Mouse (Mus musculus) embryo, embryonic 9.5 days (tissue): ENCODE measurements around the gene Sgk1.
"Not testable (repeated sequence)": the region's sequence is repeated elsewhere in the genome, so short reads cannot be mapped to it uniquely, and the experiment has no call there.

Experiments
- DNase-seq: peaks from one replicate; pipeline ENCODE4 v3.0.0-alpha.2; 2017; ENCODE audit errors: extremely low spot score

Sgk1 gene

DNA sequence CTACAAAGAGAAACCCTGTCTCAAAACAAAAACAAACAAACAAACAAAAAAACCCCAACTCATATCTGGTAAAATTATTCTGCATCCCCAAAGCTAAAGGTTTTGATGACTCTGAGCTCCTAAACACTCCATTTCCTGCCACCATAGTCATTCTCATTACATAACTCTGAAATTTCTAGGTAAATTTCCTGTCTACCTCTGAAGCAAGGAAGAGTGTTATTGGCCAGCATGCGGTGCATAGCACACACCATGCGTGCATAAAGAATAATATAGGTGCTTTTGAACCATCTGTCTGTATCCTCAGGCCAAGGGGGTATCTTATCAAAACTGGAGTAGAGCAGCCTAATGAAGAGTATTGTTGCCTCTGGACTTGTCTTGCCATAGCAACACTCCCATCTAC is 13.8 kb upstream of the Sgk1 start:
- no peak for DNase-seq

DNA sequence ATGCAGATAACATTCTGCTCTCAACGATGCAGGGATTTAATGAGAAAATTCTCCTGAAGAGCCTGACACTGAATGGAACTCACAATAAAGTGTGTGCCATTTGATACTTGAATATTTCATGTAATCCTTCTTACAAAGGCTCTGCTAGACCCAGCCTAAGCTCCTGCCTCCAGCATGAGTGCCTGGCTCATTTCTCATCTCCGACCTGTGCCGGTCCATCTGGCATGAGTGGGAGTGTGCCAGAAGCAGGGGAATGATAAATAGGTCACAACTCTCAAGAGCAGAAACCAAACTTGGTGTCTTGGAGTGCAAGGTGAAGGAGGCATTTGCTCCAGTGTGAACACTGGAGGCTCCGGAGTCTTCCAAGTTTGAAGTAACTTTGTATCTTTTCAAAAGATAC is 13.4 kb upstream of the Sgk1 start:
- no peak for DNase-seq

DNA sequence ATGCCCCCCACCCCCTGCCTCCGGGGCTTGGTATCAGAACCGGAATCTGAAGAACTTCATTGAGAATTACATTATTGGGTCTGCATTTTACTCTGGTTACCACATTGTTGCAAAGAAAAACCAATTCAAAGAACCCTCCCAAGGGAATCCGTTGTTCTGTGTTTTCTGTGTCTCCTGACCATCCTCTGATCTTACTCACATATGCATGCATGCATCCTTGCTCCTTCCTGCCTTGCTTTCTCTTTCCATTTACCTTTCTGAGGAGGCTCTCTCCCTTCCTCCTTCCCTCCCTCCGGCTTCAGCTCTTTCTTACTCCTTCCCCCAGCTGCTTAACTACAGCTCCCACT is 174 bp upstream of the Sgk1 start:
- DNase-seq = no peak

DNA sequence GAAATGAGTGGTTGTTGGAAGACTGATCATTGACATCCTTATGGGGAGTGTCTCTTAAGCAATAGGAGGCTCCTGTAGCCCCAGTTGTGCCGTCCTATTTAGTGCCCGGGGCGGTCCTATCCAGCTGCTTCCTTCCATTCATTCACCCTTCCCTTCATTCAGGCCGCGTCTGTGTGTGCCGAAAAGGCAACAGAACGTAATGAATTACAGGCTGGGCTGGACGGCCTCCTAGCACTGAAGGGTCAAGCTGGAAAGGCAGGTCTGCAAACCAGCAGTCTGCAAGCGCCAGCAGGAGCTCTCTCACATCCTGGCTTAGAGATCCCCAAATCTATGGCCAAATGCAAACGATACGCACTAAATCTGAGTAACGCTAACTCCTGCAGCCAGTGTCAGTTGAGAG is 1.6 kb downstream of the Sgk1 start:
- DNase-seq = peak; percentile 72

DNA sequence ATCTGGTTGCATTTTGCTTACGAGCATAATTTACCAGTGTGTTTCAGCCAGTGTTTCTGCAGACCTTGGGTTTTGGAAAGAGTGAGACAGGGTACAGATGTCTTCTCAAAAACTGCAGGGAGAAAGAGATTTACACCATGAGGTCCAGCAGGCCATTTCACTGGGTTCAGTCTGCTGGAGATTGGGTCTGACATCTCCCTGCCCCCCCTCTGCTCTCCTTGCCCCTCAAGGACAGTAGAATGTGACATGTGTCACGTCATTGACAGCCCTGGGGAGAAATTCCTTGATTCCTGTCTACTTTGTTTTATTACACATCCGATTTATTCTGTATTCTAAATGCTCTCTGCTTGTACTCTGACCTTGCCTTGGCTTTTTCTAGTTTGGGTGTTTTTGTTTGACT is 2.5 kb downstream of the Sgk1 start:
- DNase-seq = no peak

DNA sequence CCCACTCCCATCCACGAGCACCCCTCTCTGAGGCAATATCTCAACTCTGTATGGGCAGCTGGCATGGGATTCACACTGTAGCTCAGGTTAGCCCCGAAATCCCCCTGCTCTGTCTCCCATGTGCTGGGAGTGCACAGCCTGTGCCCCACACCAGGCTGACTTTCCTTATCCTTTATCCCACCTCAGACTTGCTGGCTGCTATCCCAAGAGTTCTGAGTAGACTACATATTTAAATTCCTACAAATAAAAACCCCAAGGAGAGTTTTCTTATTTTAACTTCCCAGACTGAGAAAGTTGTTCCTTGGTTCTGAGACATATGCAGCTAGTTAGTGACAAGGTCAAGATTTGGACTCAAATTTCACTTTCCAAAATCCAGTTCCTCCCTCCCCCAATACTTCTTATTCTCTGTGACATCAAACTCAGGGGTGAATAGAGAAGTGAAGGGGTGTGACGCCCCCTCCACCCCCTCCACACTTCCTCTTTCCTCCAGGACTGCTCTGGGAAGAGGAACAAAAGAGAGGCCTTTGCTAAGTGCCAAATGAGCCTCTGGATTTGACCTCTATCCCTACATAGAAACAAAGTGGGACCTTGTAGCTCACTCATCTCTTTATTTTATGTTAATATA is 7.3 kb downstream of the Sgk1 start:
- DNase-seq = no peak

DNA sequence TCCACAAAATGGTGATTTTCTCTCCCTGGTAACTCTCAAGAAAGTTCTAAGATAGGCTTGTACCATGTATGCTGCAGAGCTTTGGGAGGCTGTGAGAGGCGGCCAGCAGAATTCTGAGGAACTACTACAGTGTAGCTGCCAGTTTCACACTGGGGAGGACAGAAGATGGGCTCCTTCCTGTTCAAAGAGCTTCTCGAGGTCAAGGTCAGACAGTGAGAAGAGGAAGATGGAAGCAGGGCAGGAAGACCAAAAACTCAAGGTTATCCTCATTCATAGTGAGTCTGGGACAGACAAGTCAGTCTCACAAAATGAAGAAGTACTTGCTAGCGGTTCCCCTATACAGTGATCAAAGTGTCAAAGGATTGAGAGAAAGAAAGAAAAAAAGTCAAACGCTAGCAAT is 8.3 kb downstream of the Sgk1 start:
- no peak for DNase-seq

DNA sequence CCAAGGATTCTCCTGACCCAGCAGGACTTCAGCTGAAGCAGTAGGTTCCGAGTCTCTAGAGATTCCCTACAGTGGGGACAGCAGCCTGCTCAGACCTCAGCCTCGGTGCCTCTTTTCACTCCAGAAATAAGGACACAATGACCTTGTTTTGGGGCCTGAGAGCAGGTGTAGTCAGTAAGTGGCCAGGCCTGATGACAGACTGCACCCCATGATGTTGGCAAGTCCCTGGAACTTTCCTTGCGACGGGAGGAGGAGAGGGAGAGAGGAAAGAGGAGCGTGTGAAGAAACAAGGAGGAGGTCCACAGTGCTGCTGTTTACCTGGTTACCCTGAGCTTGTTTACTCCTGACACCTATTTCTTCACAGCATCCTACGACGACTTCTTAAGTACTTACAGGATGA is 9.5 kb downstream of the Sgk1 start:
- no peak for DNase-seq

DNA sequence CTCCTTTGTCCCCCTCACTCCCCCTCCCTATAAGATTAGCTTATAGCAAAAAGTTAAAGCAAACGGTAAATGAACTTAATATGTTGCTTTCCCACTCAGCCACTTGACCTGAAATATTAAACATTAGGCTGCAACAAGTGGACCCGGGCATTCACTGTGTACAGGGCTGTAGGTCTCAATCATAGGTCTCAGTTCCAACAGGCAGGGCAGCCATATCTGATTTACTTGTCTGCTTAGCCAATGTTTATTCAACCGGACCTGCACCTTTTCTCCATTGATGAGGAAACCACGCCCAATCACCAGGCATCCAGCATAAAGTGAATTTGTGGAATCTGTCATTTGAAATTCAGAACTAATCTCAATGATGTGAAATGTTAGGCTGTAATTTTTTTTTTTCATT is 10.1 kb downstream of the Sgk1 start:
- DNase-seq = no peak

DNA sequence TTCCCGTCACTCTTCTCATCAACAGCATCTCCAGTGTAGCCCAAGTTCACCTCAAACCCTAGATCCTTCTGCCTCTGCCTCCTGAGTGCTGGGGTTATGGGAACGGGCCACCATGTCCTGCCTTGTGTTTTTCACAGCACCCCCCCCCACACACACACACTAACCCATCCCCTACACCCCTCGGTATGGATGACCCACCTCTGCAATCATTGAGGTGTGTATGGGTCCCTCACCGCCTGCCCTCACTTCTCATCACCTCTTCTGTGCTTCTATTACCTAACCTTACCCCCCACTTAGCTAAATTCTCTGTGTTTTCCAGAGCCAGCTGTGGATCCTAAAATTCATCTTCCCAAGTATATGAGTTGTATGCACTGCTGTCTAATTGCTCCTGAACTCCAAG is 16.4 kb downstream of the Sgk1 start:
- DNase-seq = no peak

DNA sequence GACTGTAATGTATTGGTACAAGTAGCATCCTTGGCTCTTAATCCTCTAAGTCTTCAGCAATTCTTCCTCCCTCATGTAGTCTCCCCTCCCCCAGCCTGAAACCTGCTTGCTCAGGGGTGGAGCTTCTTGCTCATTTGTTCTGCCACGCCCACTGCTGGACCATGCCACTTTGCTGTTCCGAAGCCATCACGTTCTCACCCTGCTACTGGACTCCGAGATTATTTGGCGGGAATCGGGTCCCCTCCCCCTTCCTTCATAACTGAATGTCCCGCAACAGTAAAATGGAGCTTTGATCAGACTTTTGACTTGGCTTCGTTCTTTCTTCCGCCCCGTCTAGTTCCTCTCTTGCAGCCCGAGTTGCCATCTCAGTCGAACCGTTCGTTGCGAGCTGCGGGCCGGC is 16.9 kb downstream of the Sgk1 start:
- DNase-seq = not testable (repeated sequence)

DNA sequence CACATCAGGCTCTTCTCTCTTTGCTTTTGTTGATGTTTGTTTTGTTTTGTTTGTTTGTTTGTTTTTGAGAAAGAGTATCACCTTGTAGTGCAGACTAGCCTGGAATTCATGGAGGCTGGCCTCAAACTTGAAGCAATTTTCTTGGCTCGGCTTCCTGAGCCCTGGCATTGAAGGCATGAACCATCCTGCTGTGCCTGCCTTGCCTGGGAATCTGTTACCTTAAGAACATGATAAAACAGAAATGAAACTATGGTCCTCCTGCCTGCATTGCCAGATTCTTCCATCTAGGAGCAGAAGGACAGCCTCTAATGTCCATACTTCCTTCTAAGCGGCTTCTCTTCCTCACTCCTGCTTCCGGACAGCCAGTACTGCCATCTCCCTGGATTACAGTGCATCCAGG is 17.4 kb downstream of the Sgk1 start:
- DNase-seq = no peak

DNA sequence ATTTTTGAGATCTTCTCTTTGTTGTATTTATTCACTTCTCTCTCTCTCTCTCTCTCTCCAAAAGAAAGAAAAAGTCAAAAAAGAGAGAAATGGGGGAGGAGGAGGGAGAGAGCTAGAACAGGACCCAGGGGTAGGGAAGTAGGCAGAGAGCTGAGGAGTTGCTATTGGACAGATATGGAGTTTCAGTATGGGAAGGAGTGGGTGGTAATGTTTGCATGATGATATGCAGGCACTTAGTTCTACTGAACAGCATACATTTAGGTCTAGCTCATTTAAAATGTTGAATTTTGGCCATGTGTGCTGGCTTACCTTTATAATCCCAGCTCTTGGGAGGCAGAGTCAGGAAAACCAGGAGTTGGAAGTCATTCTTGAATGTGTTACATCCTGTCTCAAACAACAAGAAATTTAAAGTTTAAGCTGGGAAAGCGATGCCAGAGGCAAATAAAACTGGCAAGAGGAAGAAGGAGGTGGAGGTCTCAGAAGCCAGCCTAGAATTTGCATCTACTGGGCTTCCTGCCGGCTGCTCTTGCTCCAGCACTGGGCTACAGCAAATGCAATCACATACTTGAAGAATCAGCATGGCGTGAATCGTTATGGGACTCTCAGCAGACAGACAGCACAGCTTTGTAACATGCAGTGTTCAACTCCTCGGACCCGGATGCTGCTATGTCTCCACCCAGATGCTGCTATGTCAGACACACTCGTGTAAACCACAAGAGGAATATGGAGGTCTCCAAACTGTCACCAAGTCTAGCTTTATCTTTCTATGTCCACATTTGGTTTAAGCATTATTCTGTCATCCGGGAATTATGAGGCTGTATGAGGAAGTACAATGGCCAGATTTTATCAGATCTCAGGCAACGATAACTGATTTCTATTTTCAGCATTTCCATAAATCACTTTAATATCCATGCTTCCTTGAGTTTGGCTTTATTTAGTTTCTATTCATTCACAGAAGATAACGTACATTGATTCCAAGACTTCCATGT is 20.5 kb downstream of the Sgk1 start:
- no peak for DNase-seq

DNA sequence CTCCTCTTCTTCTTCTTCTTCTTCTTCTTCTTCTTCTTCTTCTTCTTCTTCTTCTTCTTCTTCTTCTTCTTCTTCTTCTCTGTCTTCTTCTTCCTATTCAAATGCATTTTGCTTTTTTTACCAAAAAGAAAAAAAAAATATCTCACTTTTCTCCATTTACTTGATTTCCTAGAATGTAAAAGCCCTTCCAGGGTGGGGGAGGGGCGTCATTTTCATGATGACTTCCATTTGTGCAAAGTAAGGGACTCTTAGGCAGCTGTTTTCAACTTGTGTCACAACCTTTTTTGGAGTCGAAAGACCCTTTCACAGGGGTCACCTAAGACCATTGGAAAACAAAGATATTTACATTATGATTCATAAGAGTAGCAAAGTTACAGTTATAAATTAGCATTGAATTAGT is 22.2 kb downstream of the Sgk1 start:
- DNase-seq = no peak

DNA sequence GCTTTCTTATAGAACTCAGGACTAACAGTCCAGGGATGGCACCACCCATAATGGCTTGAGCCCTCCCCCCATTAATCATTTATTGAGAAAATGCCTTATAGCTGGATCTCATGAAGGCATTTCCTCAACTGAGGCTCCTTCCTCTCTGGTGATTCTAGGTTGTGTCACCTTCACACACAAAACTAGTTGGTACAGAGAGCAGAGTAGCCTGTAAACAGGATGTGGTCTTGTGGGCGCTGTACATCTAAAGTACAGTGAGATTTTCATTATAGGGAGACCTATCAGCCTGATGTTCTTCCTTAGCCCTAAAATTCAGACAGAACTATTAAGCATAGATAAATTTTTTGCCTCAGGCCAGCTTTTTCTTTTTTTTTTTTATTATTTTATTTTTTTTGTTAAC is 23.6 kb downstream of the Sgk1 start:
- no peak for DNase-seq

DNA sequence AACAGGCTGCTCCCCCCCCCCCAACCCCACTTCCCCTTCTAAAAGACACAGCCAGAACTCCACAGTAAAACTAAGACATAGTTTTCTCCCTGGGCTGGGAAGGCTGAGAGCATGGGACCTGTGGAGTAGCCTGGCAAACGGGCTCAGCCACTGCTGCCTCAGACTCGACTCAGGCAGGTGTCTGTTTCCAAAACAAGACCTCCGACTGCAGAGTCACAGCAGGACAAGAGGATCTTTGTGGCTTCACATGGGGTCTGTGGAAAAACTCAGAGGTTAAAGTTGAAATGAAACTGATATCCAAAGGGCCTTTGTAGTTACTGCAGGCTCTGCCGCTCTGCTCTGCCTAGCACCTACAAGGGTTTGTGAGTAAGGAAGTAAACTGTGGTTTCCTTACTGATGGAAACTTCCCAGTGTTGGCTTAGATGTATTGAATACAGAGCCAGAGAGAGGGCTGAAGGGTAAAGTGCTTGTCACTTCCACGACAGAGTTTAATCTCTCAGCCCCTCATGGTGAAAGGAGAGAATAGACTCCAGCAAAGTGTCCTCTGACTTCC is 25.0 kb downstream of the Sgk1 start:
- no peak for DNase-seq

DNA sequence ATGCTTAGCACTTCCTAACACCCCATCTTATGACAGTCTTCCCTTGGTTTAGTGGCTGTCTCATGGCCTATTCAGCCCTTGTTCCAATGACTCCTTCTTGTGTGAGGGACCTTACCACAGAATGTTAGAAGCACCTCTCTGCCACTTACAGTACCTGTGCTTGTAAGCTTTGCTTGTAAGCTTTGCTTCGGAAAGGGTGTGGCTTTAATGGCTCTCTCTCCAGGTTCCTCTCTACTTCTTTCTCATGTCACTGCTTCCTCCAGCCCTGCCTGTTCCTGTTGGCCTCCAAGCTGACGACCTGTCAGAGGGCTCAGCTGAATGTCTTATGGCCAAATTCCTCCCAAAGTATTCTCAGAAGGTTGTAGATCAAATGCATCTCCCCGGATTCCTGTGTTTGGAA is 25.8 kb downstream of the Sgk1 start:
- no peak for DNase-seq

DNA sequence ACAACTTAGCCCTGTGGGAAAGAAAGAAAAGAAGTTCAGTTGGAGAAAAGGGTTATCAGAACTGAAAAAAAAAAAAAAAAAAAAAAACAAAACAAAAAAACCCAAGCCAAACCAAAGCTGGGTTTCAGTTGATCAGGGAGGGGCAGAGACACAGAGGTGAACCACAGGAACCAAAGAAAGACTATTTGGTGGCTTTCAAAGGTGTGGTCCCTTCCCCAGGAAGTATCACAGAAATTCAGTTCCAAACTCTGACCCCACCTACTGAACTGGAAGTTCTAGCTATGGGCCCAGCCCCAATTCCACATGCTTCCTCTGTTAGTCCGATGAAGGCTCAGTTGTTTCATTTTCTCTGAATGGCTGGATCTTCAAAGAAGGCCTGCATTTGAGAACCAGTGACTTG is 26.7 kb downstream of the Sgk1 start:
- no peak for DNase-seq

DNA sequence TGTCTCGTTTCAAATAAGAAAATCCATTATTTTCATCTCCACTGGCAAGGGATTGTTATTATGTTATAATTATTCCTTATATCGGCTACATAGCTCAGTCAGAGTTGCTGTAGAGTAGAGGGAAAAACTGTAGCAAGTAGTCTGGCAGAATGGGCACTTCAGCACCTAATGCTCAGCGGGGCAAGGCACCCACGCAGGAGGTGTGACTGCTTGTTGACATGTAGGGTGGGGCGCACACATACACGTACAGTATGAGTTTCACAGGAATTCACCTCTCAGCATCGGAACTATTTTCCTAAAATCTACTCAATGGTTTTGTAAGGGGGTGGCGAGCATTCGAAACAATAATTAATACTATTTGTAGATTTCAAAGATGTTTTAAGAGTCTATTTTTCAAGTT is 28.4 kb downstream of the Sgk1 start:
- no peak for DNase-seq

DNA sequence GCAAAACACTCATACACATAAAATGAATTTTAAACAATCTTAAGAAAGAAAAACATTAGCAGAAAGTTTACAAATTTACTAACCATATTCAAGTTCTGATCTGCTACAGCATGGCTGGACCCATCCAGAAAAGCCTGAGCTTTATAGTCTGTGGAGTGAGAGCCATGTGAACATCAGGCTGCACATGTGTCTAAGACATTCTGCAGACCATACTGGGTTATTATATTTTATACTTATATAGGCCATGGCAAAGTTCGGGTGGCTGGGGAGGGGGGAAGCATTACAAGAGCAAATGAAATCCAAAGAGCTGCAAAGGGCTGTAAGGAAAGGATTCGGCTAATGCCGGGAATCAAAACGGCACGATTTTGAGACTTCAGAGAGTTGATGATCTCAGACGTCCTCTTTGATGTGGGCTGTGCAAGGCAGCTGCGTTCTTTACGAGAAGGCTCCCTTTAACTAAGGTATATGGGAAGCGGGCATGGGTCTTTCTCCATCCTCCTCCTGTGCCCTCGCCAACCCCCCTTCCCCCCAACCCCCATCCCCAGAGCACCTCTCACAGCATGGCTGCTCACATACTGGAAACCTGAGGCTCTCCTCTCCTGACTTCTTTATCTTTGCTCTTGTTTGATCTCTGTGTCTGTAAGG is 29.4 kb downstream of the Sgk1 start:
- no peak for DNase-seq

DNA sequence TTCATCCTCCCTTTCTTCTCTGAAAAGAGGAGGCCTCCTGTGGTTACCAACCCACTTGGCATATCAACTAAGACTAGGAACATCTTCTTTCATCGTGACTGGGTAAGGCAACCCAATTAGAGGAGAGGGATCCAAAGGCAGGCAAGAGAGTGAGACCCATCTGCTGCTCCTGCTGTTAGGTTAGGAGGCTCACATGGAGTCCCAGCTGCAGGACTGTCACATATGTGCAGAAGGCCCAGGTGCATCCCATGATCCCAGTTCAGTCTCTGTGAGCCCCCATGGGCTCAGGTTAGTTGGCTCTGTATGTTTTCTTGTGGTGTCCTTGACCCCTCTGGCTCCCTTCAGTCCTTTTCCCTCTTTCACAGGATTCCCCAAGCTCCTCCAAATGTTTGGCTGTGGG is 32.8 kb downstream of the Sgk1 start:
- DNase-seq = no peak

DNA sequence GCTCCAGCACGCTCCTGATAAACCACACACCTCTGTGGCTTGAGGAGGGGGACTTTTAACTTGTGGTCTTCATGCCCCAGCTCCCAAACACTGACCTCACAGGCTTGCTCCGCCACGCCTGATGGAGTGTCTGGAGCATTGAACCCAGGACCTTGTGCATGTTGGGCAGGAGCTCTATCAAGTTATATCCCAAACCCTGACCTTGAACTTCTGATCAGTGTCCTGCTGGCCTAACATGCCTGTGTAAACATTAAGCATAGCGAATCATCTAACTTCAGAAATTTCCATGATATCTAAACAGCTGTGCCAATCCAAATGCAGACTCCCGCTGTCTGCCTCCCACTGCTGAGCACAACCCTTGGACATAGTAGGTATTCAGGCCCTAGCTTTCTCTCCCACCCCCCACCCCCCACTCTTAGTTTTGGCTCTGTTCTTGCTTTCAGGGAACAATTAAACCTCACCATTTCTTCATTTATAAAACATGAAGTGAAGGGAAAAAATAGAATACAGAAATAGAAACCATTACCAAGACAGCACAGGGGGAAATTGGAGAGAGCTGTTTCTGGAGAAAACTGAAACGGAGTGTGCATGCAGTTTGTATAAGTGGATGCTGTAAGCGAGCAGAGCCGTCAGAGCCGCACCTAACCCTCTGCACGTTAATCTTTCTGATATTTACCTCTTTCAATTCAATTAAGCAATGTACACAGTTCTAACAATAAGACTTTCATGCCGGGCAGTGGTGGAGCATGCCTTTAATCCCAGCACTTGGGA is 34.5 kb downstream of the Sgk1 start:
- no peak for DNase-seq
